Mouse (Mus musculus) MEL-GATA-1-ER (cell line): ENCODE data around the gene Chst2.

Source experiments
- DNase-seq: peaks from one replicate; pipeline ENCODE4 v3.0.0-alpha.2; 2012; ENCODE audit warnings: low read depth; ENCODE audit errors: extremely low read depth

Chst2 gene

GRCm38 (mm10) chr9:95406571-95407561 lies at the start of gene Chst2:
Gene Chst2, minus strand, starts transcription at chr9:95406722.
- DNase-seq: no peak

GRCm38 (mm10) chr9:95451931-95452330 lies 45.4 kb upstream of the Chst2 start:
- DNase-seq: no peak

- DNase-seq: no peak
These were observed 44.1 kb upstream of the Chst2 start for GRCm38 (mm10) chr9:95450586-95450985.

- no peak for DNase-seq
These were observed 35.8 kb upstream of the Chst2 start for GRCm38 (mm10) chr9:95442321-95442731.

- DNase-seq: no peak
These were observed 31.4 kb upstream of the Chst2 start for GRCm38 (mm10) chr9:95437883-95438282.

GRCm38 (mm10) chr9:95436294-95436613 lies 29.7 kb upstream of the Chst2 start:
- no peak for DNase-seq

GRCm38 (mm10) chr9:95435506-95436293 lies 29.2 kb upstream of the Chst2 start:
- DNase-seq: no peak

- no peak for DNase-seq
These were observed 21.8 kb upstream of the Chst2 start for GRCm38 (mm10) chr9:95428277-95428676.

GRCm38 (mm10) chr9:95413911-95414310 lies 7.4 kb upstream of the Chst2 start:
- peak; percentile 3 for DNase-seq

GRCm38 (mm10) chr9:95412047-95412446 lies 5.5 kb upstream of the Chst2 start:
- no peak for DNase-seq

GRCm38 (mm10) chr9:95407586-95408220 lies 1.2 kb upstream of the Chst2 start:
- DNase-seq: no peak

GRCm38 (mm10) chr9:95405946-95406570 lies 464 bp downstream of the Chst2 start:
- DNase-seq: no peak

GRCm38 (mm10) chr9:95405511-95405945 lies 994 bp downstream of the Chst2 start:
- DNase-seq: no peak

GRCm38 (mm10) chr9:95404811-95405465 lies 1.6 kb downstream of the Chst2 start:
- no peak for DNase-seq

- no peak for DNase-seq
These were observed 4.8 kb downstream of the Chst2 start for GRCm38 (mm10) chr9:95401686-95402085.

- no peak for DNase-seq
These were observed 14.5 kb downstream of the Chst2 start for GRCm38 (mm10) chr9:95392011-95392410.

GRCm38 (mm10) chr9:95389956-95390355 lies 16.6 kb downstream of the Chst2 start:
- no peak for DNase-seq

GRCm38 (mm10) chr9:95387881-95388380 lies 18.6 kb downstream of the Chst2 start:
- no peak for DNase-seq

GRCm38 (mm10) chr9:95375966-95376365 lies 30.6 kb downstream of the Chst2 start:
- DNase-seq: no peak

- no peak for DNase-seq
These were observed 31.2 kb downstream of the Chst2 start for GRCm38 (mm10) chr9:95375336-95375735.

GRCm38 (mm10) chr9:95373741-95374140 lies 32.8 kb downstream of the Chst2 start:
- no peak for DNase-seq
